Mouse (Mus musculus) cortical plate, adult 2 months (tissue): ENCODE results near the gene Tbc1d2.

Source experiments
- CTCF ChIP-seq: fragments of 200-500 bp; IDR thresholded peaks from 2 replicates; pipeline ENCODE4 v1.5.1; 2011; ENCODE audit warnings: mild to moderate bottlenecking, control low read depth, low read length; ENCODE audit not compliant: insufficient read depth; ENCODE audit errors: extremely low read depth
- POLR2A ChIP-seq: fragments of 200-500 bp; IDR thresholded peaks from 2 replicates; pipeline ENCODE4 v1.6.1; 2011; ENCODE audit warnings: mild to moderate bottlenecking, low read length, control low read depth; ENCODE audit not compliant: insufficient read depth; ENCODE audit errors: extremely low read depth

- TF ChIP-seq POLR2A (no peak), CTCF (no peak)
Measured at GRCm38 (mm10) chr4:46574841-46575240, 75.2 kb downstream of the Tbc1d2 start.
